Mouse (Mus musculus) large intestine, adult 2 months (tissue): ENCODE results near the gene Eid3. TPM values are rescaled to one million over a fixed set of nuclear protein-coding genes. Genes with fewer than 3 reads are reported as not detected.

Experiments
- DNase-seq: peaks from one replicate; pipeline ENCODE4 v3.0.0-alpha.2; 2012; ENCODE audit warnings: low read depth, low spot score
- WGBS: fragments of 180-500 bp; shearing (Covaris S2); methylation state at CpG from one replicate; pipeline ENCODE4 v1.1.7; 2018; 5-methylcytosine and 5-hydroxymethylcytosine counted together
- polyA plus RNA-seq: library from polyadenylated mRNA; depleted of rRNA; stranded (reverse); fragments of >200 nt; gene quantifications from 2 replicates; pipeline ENCODE4 v1.2.3, GENCODE M21; 2012

Gene Eid3
- polyA plus RNA-seq, 1 experiment = 0.35 TPM

GRCm38 (mm10) chr10:82859533-82859915, 6.9 kb upstream of the Eid3 start:
- WGBS = under 1% methylated on average over 8 of the region's 8 CpGs
- no peak for DNase-seq

GRCm38 (mm10) chr10:82860181-82860928, 6.1 kb upstream of the Eid3 start:
- under 1% methylated on average over 49 of the region's 50 CpGs for WGBS
- no peak for DNase-seq

DNA sequence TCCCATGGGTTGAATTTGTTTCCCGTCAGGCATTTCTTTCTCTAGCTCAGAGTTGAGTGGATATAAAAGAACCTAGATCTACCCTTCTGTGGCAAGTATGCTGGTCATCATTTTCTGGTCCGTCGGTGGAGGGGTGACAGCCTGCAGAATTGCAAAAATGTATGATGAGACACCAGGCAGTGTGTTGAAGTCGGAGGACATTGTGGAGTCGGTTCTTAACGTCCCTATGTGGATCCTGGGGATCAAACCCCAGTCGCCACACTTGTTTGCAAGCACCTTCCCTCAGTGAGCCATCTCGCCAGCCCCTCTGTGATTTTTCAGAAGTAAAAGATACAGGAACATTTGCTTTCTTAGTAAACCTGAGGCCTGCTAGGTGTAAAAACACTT, 5.5 kb upstream of the Eid3 start:
- 11% methylated on average over 8 of the region's 8 CpGs for WGBS
- DNase-seq = no peak

DNA sequence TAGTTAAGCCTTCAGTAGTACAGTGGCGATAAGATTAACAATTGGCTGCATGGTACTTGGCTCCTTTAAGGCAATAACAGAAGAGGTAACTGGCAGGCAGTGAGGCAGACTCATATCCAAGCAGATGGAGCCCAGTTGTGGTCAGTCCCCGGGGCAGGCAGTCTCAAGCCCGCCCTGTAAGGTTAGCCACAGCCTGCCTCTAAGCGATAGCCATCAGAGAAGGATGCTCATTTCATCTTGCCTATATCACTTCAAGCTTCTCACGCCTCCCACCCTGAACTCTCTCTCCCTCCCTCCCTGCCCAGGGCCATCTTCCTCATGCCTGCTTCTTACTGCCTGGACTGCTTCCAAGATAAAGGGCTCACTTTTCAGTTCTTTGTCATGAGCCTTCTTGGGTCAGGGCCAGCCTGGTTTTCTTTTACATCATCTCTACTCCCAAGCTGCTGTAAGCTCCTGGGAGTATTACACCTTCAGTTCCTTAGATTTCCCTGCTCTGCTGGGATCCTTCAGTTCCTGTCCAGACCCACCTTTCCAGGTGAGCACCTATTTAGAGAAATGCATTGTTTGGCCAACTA, 3.2 kb upstream of the Eid3 start:
- no peak for DNase-seq
- 40% methylated on average over 5 of the region's 5 CpGs for WGBS

- WGBS = 64% methylated on average over 7 of the region's 7 CpGs
Measured at GRCm38 (mm10) chr10:82863827-82864226, 2.6 kb upstream of the Eid3 start.

DNA sequence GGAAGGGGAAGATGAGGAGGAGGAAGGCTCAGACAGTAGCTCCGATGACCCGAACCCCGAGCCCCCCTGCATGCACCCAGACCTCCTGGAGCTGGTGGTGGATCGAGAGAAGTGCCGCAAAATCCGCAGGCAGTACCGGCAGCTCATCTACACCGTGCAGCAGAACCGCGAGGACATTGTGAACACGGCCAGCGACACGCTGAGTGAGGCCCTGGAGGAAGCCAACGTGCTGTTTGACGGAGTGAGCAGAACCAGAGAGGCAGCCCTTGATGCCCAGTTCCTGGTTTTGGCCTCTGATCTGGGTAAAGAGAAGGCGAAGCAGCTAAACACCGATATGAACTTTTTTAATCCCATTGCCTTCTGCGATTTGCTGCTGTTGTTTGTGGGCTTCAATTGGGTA, 406 bp downstream of the Eid3 start:
- WGBS = 83% methylated on average over 18 of the region's 18 CpGs
- DNase-seq = no peak

More at GRCm38 (mm10) chr10:82863827-82864226, 2.6 kb upstream of the Eid3 start:
- no peak for DNase-seq

- WGBS = 42% methylated on average over 6 of the region's 6 CpGs
- no peak for DNase-seq
Measured at GRCm38 (mm10) chr10:82868418-82869086, 2.1 kb downstream of the Eid3 start.

DNA sequence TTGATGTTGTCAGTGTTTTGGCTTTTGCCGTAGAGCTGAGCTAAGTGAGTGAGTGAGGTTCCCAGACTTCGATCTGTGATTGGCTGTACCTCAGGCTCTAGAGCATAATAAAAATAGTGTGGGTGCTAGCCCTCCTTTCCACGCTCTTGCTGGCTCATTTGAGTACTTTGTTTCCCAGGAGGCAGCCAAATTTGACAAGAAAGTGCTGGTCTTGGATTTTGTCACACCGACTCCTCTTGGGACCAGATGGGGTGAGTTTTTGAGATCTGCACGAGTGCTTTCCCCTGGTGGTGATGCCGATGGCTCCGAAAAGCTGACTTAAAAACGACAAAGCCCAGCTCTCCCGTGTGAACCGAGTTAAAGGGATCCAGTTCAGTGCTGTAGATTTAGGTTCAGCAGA, 9.0 kb downstream of the Eid3 start:
- no peak for DNase-seq
- WGBS = 71% methylated on average over 10 of the region's 10 CpGs

GRCm38 (mm10) chr10:82876076-82876796, 9.8 kb downstream of the Eid3 start:
- WGBS = 50% methylated on average over 16 of the region's 16 CpGs
- no peak for DNase-seq

- DNase-seq = no peak
- 81% methylated on average over 6 of the region's 6 CpGs for WGBS
Measured at GRCm38 (mm10) chr10:82887354-82887753, 20.9 kb downstream of the Eid3 start.

DNA sequence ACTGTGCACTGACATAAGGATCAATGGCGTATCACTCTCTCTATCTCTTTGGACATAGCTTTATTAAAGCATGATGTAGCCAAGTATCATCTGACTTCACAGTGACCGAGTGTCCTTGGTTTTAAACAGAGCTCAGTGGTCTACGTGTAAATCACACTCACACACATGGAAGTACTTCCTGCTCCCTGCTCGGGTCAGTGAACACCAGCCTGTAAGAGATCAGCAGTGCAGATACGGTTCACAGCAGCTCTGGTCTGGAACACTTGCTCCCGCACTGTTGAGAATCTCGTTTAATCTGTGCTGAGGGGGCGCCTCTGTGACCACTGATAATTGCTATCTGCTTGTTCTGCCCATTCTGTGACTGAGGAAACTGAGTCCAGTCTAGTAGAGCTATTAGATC, 22.1 kb downstream of the Eid3 start:
- WGBS = 88% methylated on average over 8 of the region's 8 CpGs
- DNase-seq = no peak

DNA sequence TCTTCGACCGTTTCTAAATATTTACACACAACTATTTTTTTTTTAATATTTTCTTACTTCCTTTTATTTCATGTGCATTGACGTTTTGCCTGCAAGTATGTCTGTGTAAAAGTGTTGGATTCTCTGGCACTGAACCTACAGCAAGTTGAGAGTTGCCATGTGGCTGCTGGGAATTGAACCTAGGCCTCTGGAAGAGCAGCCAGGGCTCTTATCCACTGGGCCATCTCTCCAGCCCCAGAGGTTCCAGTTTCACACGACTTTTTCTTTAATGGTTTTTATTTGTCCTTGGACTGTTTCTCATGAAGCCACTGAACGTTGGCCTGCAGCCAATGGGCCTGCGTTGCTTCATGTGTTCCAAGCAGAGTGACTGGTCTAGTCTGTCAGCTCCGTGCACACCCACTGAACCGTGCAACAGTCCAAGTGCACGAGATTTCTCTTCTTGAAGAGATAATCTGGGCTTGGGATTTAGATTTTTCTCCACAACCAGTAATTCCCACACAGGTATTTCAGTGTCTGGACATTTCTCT, 23.1 kb downstream of the Eid3 start:
- DNase-seq = no peak
- WGBS = 20% methylated on average over 9 of the region's 9 CpGs

DNA sequence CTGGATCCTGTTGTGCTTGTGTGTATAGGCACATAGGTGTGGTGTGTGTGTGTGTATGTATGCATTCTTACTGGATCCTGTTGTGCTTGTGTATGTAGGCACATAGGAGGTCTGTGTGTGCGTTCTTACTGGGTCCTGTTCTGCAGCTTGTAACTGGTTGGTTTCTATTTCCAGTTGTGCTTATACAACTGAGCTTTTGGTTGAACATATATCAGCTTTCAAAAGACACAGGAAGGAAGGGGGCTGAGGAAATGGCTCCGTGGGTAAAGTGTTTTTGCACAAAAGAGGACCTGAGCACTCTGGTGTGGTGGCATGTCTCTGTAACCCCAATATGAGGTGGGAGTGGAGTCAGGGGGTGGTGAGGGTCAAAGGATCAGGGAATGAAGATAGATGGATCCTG, 24.5 kb downstream of the Eid3 start:
- DNase-seq = no peak
- WGBS = 72% methylated on average over 2 of the region's 2 CpGs

DNA sequence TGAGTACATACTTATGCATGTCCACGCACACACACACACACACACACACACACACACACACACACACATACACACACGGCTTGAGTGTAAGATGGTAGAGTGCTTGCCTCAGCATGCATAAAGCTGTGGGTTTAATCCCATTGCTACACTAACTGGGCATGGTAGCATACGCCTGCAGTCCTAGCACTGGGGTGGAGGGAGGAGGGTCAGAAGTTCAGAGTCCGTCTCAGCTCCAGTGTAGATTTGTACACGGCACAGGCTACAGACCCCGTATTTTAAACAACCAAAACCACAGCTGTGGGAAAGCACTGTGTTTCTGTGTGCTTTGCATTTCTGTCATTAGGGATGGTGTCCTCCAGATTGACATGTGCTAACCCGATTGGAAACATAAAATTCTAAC, 25.0 kb downstream of the Eid3 start:
- 69% methylated on average over 7 of the region's 7 CpGs for WGBS
- DNase-seq = no peak

DNA sequence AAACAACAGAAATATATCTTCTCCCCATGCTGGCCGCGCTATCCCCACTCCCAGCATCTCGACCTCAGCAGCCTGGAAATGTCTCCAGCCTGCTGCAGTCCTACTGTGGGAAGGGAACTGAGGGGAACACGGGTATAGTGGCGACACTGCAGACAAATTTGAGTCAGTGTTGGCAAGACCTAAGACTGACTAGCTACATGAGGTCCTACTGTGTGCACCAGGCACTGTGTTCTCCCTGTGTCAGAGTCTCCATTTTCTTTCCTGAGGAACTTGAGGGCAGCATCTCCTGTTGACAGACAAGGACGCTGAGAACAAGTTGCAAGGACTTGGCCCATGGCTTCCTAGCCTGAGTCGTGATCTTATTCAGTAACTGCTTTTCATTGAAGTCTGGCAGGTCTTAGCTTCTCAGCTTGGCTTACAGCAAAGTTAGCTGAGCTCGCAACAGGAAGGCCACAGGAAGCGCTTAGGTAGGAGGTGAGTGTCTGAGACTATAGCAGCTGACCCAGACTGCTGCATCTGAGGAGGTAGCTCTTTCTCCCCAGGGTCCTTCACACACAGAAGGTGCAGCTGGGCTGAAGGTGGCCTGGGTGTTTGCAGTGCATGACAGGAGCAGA, 26.1 kb downstream of the Eid3 start:
- no peak for DNase-seq
- 84% methylated on average over 9 of the region's 9 CpGs for WGBS

DNA sequence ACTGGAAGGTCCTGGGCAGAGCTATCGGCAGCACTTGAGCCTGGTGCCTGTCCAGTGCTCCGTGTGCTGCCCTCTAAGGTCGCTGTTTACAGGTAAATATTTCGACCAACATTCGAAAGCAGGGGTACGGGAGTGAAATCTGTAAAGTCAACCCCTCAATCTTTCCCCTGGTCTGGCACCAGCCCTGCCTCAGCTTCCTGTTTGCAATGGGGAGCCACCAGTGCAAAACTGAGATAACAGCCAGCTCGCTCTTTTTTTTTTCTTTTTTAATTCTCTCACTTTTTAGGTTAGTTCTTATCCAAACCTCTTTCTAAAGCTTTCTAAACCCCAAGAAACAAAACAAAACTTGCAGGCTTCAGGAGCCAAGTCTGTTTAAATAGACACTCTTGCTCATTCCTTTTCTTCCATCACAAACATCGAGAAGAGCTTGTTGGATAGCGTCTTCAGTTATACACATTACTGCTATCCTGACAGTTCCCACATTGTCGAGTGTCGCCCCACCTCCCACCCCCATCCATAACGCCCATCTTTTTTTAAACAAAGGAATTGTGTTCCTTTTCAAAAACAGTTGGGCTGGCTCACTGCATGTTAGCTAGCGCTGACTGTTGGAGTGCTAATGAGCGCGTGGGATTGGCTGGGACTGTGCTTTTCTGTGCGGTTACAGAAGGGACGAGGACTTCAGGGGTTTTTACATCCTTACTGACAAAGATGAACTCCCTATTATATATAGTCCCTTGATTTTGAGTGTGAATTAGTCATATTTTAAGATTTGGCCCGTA, 27.6 kb downstream of the Eid3 start:
- 80% methylated on average over 18 of the region's 18 CpGs for WGBS
- DNase-seq = no peak

DNA sequence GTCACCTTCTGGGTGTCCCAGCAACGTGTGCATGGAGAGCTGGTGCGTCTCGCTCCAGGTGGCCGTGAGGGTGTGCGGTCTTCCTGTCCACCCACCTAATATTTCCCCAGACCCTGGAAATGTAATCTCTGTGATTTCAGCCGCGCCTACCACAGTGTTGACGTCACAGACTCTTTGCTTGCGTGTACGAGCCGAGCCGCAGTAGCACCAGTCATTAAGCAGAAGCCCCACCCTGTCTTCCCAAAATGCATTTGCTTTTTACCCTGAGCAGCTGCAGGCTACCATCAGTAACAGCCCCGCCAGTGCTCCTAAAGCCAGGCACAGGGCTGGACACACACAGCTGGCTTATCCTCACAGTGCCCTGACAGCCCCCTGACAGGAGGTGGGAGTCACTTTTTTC, 31.5 kb downstream of the Eid3 start:
- DNase-seq = no peak
- 84% methylated on average over 13 of the region's 13 CpGs for WGBS

DNA sequence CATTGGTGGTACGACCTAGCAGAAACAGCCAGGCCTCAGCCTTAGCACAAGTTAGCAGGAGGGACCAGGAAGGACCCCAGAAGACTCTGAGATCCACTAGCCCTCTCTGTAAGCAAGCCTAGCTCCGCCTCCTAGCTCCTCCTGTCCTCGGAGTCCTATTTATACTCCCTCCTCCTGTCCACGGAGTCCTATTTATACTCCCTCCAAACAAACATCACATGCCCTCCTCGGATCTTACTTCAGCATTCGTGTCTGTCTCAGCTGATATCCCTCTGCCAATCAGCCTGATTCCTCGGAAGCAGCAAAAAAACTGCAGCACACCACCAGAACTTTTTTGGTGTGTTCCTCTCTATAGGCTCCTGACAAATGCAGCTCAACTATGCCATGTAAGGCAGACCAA, 32.5 kb downstream of the Eid3 start:
- DNase-seq = no peak
- WGBS = 48% methylated on average over 7 of the region's 7 CpGs

- 30% methylated on average over 16 of the region's 16 CpGs for WGBS
- DNase-seq = peak; percentile 46
Measured at GRCm38 (mm10) chr10:82899810-82900421, 33.5 kb downstream of the Eid3 start.
